16 mouse cellular contexts compared by ENCODE assay signal in genomic region chr11:94575036-94575435, GRCm38 (mm10). TPM values are rescaled to one million over a fixed set of nuclear protein-coding genes. Genes with fewer than 3 reads are reported as not detected.
"Had no signal": no experiment of that assay in that cellular context is flagged by ENCODE, and none has a peak within 500 bp of the region (broad histone marks: within the 10 kb centered on the region; RNA-seq: fewer than 3 reads in every experiment).

No protein-coding gene starts in this region.

- ATAC-seq: inflammation-experienced regulatory T-cells, adult 6 months had no signal

- DNase-seq: kidney, adult 11 months; kidney, adult 8-10 months; kidney, postnatal 10 days; kidney, postnatal 36 days; layer of hippocampus, postnatal 36 days; lung, embryonic 14.5 days; midbrain, embryonic 14.5 days; thymus, postnatal 25 days had no signal

- H3K9ac ChIP-seq: kidney, embryonic 15.5 days; liver, embryonic 14.5 days; lung, embryonic 14.5 days had no signal

- H3K9me3 ChIP-seq: kidney, embryonic 15.5 days had no signal

- H3K4me2 ChIP-seq: kidney, embryonic 15.5 days; liver, embryonic 11.5 days; lung, embryonic 14.5 days; midbrain, embryonic 11.5 days had no signal

- H3K27ac ChIP-seq: kidney, embryonic 15.5 days; left cerebral cortex, adult 2 months; liver, embryonic 14.5 days had no signal

- H3K4me3 ChIP-seq: kidney, embryonic 15.5 days; left cerebral cortex, adult 2 months had no signal

- H3K27me3 ChIP-seq: kidney, embryonic 15.5 days had no signal

RNA-seq across cellular contexts. Expression of gene Chad, which starts 10.2 kb away (rescaled TPM):
- total RNA-seq: megakaryocyte progenitor cell, adult 5-6 weeks had no signal
- polyA plus RNA-seq: midbrain, embryonic 14.5 days had no signal

RNA-seq across cellular contexts. Expression of gene Mycbpap, which starts 53.5 kb away (rescaled TPM):
- total RNA-seq: megakaryocyte-erythroid progenitor cell, adult 5-6 weeks had no signal
- polyA plus RNA-seq: inflammation-experienced regulatory T-cells, adult 6 months had no signal
